Mouse (Mus musculus) telencephalon, adult 2 months (tissue): Measurements from ENCODE around the gene D5Ertd579e.

Experiments
- DNase-seq: peaks from one replicate; pipeline ENCODE4 v3.0.0-alpha.2; 2011; ENCODE audit warnings: low read depth, low spot score

The D5Ertd579e gene

GRCm38 (mm10) chr5:36720710-36721375 lies 25.0 kb upstream of the D5Ertd579e start:
- DNase-seq = no peak

GRCm38 (mm10) chr5:36720219-36720618 lies 24.4 kb upstream of the D5Ertd579e start:
- no peak for DNase-seq

GRCm38 (mm10) chr5:36719601-36720000 lies 23.8 kb upstream of the D5Ertd579e start:
- no peak for DNase-seq

GRCm38 (mm10) chr5:36719135-36719534 lies 23.3 kb upstream of the D5Ertd579e start:
- no peak for DNase-seq

GRCm38 (mm10) chr5:36717889-36718288 lies 22.1 kb upstream of the D5Ertd579e start:
- no peak for DNase-seq

GRCm38 (mm10) chr5:36716816-36717215 lies 21.0 kb upstream of the D5Ertd579e start:
- DNase-seq = no peak

- no peak for DNase-seq
These were observed 19.0 kb upstream of the D5Ertd579e start for GRCm38 (mm10) chr5:36714832-36715231.

GRCm38 (mm10) chr5:36713693-36714092 lies 17.9 kb upstream of the D5Ertd579e start:
- no peak for DNase-seq

- no peak for DNase-seq
These were observed 17.0 kb upstream of the D5Ertd579e start for GRCm38 (mm10) chr5:36712553-36713534.

GRCm38 (mm10) chr5:36711863-36712262 lies 16.0 kb upstream of the D5Ertd579e start:
- no peak for DNase-seq

- no peak for DNase-seq
These were observed 10.0 kb upstream of the D5Ertd579e start for GRCm38 (mm10) chr5:36705792-36706191.

GRCm38 (mm10) chr5:36705390-36705789 lies 9.6 kb upstream of the D5Ertd579e start:
- no peak for DNase-seq

GRCm38 (mm10) chr5:36704684-36705083 lies 8.9 kb upstream of the D5Ertd579e start:
- no peak for DNase-seq

GRCm38 (mm10) chr5:36700939-36701620 lies 5.3 kb upstream of the D5Ertd579e start:
- DNase-seq = no peak

GRCm38 (mm10) chr5:36698689-36699088 lies 2.9 kb upstream of the D5Ertd579e start:
- DNase-seq = no peak

- DNase-seq = no peak
These were observed 2.3 kb upstream of the D5Ertd579e start for GRCm38 (mm10) chr5:36698067-36698670.

- DNase-seq = no peak
These were observed 878 bp upstream of the D5Ertd579e start for GRCm38 (mm10) chr5:36696504-36697300.

- DNase-seq = no peak
These were observed 819 bp downstream of the D5Ertd579e start for GRCm38 (mm10) chr5:36695005-36695404.

- no peak for DNase-seq
These were observed 2.2 kb downstream of the D5Ertd579e start for GRCm38 (mm10) chr5:36693651-36694050.

- DNase-seq = no peak
These were observed 4.4 kb downstream of the D5Ertd579e start for GRCm38 (mm10) chr5:36691423-36691822.

GRCm38 (mm10) chr5:36685170-36685569 lies 10.7 kb downstream of the D5Ertd579e start:
- no peak for DNase-seq
